Mouse (Mus musculus): Measurements from ENCODE around the gene Rhbdf2.
"Not testable (repeated sequence)": the region's sequence is repeated elsewhere in the genome, so short reads cannot be mapped to it uniquely, and the experiment has no call there.

Rhbdf2 gene

GRCm38 (mm10) chr11:116626299-116627071, at the start of gene Rhbdf2:
Rhbdf2 (minus strand) TSS chr11:116627019.
- no peak for DNase-seq (ENCODE audit: low read depth, low spot score)

- DNase-seq (ENCODE audit: low read depth, low spot score) = no peak
Measured at GRCm38 (mm10) chr11:116676175-116676976, 49.6 kb upstream of the Rhbdf2 start.

- not testable (repeated sequence) for DNase-seq (ENCODE audit: low read depth, low spot score)
Measured at GRCm38 (mm10) chr11:116675429-116675828, 48.6 kb upstream of the Rhbdf2 start.

- no peak for DNase-seq (ENCODE audit: low read depth, low spot score)
Measured at GRCm38 (mm10) chr11:116674616-116675379, 48.0 kb upstream of the Rhbdf2 start.

- DNase-seq (ENCODE audit: low read depth, low spot score) = no peak
Measured at GRCm38 (mm10) chr11:116673410-116673809, 46.6 kb upstream of the Rhbdf2 start.

- no peak for DNase-seq (ENCODE audit: low read depth, low spot score)
Measured at GRCm38 (mm10) chr11:116672595-116672994, 45.8 kb upstream of the Rhbdf2 start.

- DNase-seq (ENCODE audit: low read depth, low spot score) = no peak
Measured at GRCm38 (mm10) chr11:116671845-116672434, 45.1 kb upstream of the Rhbdf2 start.

GRCm38 (mm10) chr11:116671112-116671844, 44.5 kb upstream of the Rhbdf2 start:
- DNase-seq (ENCODE audit: low read depth, low spot score) = peak; percentile 97

GRCm38 (mm10) chr11:116670386-116670785, 43.6 kb upstream of the Rhbdf2 start:
- DNase-seq (ENCODE audit: low read depth, low spot score) = no peak

GRCm38 (mm10) chr11:116669787-116670365, 43.1 kb upstream of the Rhbdf2 start:
- no peak for DNase-seq (ENCODE audit: low read depth, low spot score)

GRCm38 (mm10) chr11:116669316-116669715, 42.5 kb upstream of the Rhbdf2 start:
- no peak for DNase-seq (ENCODE audit: low read depth, low spot score)

- DNase-seq (ENCODE audit: low read depth, low spot score) = no peak
Measured at GRCm38 (mm10) chr11:116668839-116669238, 42.0 kb upstream of the Rhbdf2 start.

GRCm38 (mm10) chr11:116668381-116668825, 41.6 kb upstream of the Rhbdf2 start:
- no peak for DNase-seq (ENCODE audit: low read depth, low spot score)

- DNase-seq (ENCODE audit: low read depth, low spot score) = no peak
Measured at GRCm38 (mm10) chr11:116667930-116668329, 41.1 kb upstream of the Rhbdf2 start.

GRCm38 (mm10) chr11:116667012-116667411, 40.2 kb upstream of the Rhbdf2 start:
- DNase-seq (ENCODE audit: low read depth, low spot score) = not testable (repeated sequence)

- DNase-seq (ENCODE audit: low read depth, low spot score) = no peak
Measured at GRCm38 (mm10) chr11:116666566-116666965, 39.7 kb upstream of the Rhbdf2 start.

GRCm38 (mm10) chr11:116665289-116665688, 38.5 kb upstream of the Rhbdf2 start:
- no peak for DNase-seq (ENCODE audit: low read depth, low spot score)

GRCm38 (mm10) chr11:116661948-116662377, 35.1 kb upstream of the Rhbdf2 start:
- no peak for DNase-seq (ENCODE audit: low read depth, low spot score)

GRCm38 (mm10) chr11:116661291-116661947, 34.6 kb upstream of the Rhbdf2 start:
- no peak for DNase-seq (ENCODE audit: low read depth, low spot score)

GRCm38 (mm10) chr11:116660181-116660580, 33.4 kb upstream of the Rhbdf2 start:
- no peak for DNase-seq (ENCODE audit: low read depth, low spot score)
